Mouse (Mus musculus) adrenal gland, adult 10 weeks (tissue): ENCODE results near the gene Tmem50b. TPM values are rescaled to one million over a fixed set of nuclear protein-coding genes. Genes with fewer than 3 reads are reported as not detected.

Source experiments
- polyA plus RNA-seq: library from polyadenylated mRNA; stranded (reverse); fragments of 350-450 nt; fragmentation: Illumina TruSeq; extraction: RNeasy Lipid Tissue Mini Kit (QIAGEN cat#74804); gene quantifications from one replicate; pipeline ENCODE4 v1.2.3, GENCODE M21; 2014; ENCODE audit warnings: low read depth, low replicate concordance

Tmem50b gene
- polyA plus RNA-seq = 96.2 TPM

DNA sequence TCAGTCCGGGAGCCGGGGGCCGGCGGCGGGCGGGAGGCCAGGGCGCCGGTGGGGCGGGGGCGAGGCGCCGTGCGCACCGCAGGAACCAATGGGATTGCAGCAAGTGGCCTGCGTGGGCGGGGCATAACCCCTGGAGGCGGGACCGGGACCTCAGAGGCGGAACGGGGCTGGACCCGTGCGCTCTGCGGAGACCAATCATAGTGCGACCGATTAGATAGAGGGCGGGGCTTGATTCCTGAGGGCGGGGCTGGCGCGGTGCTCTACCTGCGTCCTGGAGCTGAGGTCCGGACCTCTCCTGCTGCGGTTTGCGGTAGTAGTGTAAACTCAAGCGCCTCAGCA, at the start of gene Tmem50b:
Tmem50b (minus strand) TSS at position 129 of the 339 bp plus-strand sequence.

GRCm38 (mm10) chr16:91646681-91647419, 49.2 kb upstream of the Tmem50b start, which contains the start of gene Gart:
Gene Gart (minus strand): TSS chr16:91646952.

GRCm38 (mm10) chr16:91618511-91619501, 21.2 kb upstream of the Tmem50b start, which contains the start of gene Dnajc28:
Gene Dnajc28 (minus strand): TSS chr16:91619026.

DNA sequence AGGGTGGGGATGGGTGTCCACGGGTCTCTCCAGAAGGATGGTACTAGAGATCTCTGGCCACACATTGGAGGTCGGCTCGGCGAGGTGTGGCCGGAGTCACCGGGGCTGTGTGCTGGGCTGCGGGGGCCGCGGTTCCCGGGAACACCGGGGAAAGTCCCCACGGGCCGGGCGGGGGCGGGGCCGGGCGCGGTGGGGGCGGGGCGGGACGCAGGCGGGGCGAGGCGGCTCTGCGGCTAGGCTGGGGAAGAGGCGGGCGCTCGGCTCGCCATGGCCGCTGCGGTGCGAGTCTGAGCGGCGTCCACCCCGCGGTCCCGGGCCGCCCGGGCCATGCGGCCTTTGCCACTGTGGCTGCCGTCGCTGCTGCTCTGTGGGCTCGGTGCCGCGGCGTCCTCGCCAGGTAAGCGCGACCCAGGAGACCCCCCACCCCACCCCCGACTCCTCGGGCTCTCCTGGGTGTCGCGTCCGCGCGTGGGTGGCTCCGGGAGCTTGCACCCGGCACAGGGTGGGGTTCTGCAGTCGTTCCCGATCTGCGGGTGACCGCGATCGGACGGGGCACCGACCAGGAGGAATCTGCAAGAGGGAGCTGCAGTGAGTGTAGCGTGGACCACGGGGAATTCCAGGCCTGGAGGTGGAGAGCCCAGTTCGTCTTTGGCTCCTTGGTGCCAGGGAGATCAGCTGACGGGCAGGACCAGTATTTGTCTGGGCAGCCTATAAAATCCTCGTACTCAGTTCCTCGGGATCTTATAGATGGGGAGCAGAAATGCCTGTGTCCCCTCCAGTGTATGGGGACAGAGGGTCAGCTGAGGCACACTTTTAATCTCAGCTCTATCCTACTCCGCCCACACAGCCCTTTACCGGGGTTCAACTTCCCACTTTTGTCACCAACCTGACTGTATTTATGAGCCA, 50.5 kb downstream of the Tmem50b start, which contains the start of gene Ifngr2:
Ifngr2 (plus strand) TSS at position 237 of the 906 bp plus-strand sequence.

Other genes with a start within 250 kb of the Tmem50b start
- 175 TPM for gene Ifnar2, start 225.0 kb downstream of the Tmem50b start, polyA plus RNA-seq
- 8.1 TPM for gene Gm21970, start 206.1 kb downstream of the Tmem50b start, polyA plus RNA-seq
- 275 TPM for gene Il10rb, start 191.6 kb downstream of the Tmem50b start, polyA plus RNA-seq
- gene Ifnar1, start 112.6 kb downstream of the Tmem50b start, polyA plus RNA-seq = 122 TPM
- 17.0 TPM for gene Ifngr2, start 50.7 kb downstream of the Tmem50b start, polyA plus RNA-seq
- 30.4 TPM for gene Dnajc28, start 21.2 kb upstream of the Tmem50b start, polyA plus RNA-seq
- gene Gart, start 49.2 kb upstream of the Tmem50b start, polyA plus RNA-seq = 20.1 TPM
- gene Son, start 49.7 kb upstream of the Tmem50b start, polyA plus RNA-seq = 552 TPM
- 7.6 TPM for gene Donson, start 91.0 kb upstream of the Tmem50b start, polyA plus RNA-seq
- gene Cryzl1, start 131.2 kb upstream of the Tmem50b start, polyA plus RNA-seq = 120 TPM
- gene Itsn1, start 131.5 kb upstream of the Tmem50b start, polyA plus RNA-seq = 20.2 TPM